Mouse (Mus musculus) lung, adult 2 months (tissue): Measurements from ENCODE around the gene Sh3pxd2a.

Source experiments
- CTCF ChIP-seq: fragments of 200-500 bp; IDR thresholded peaks from 2 replicates; pipeline ENCODE4 v1.5.1; 2011; ENCODE audit warnings: mild to moderate bottlenecking, low read length, control low read depth; ENCODE audit not compliant: insufficient read depth
- POLR2A ChIP-seq: fragments of 200-500 bp; IDR thresholded peaks from 2 replicates; pipeline ENCODE4 v1.6.1; 2011; ENCODE audit warnings: low read depth, mild to moderate bottlenecking, control low read depth, low read length, borderline replicate concordance; ENCODE audit errors: extremely low read depth

- TF ChIP-seq CTCF (no peak), POLR2A (no peak)
These were observed 104.2 kb downstream of the Sh3pxd2a start for GRCm38 (mm10) chr19:47360017-47360416.
